Mouse (Mus musculus): Measurements from ENCODE around the gene Nt5e. TPM values are rescaled to one million over a fixed set of nuclear protein-coding genes. Genes with fewer than 3 reads are reported as not detected.

Nt5e gene
- polyA plus RNA-seq, 1 experiment from 2014 or later = 0.46 TPM

DNA sequence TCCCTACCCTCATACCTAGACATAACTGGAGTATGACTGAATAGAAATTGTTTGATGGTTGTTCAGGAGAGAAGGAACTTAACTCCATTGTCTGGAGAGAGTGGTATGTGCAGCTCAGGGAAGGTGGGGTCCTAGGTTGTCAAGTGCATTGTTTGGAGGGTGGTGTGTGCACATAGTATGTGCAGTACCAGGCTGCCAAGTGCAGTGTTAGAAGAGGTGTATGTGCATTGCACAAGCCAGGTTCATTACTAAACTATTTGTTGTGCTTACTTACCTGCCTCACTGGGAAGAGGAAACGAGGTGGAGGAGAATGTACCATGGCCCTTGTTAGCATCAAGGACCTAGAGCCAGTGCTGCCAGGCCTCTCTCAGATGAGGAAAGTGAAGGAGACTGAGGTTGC lies 23.3 kb downstream of the Nt5e start:
- H3K9ac ChIP-seq = no peak overlapping the region
- peaks cover 7% of the 10 kb centered on the region; the same call in 1 of the 2 replicates for H3K4me1 ChIP-seq
- H3K9me3 ChIP-seq (replicated peaks) = no peaks in the 10 kb centered on the region
- no peak for ATAC-seq
- no peaks in the 10 kb centered on the region for H3K36me3 ChIP-seq (ENCODE audit: poor library complexity, severe bottlenecking)
- no peak overlapping the region for H3K4me3 ChIP-seq
- H3K4me2 ChIP-seq = no peak overlapping the region
- H3K27me3 ChIP-seq = no peaks in the 10 kb centered on the region
- no peak overlapping the region for H3K27ac ChIP-seq
- 89% methylated on average over 1 of the region's 1 CpGs for WGBS

DNA sequence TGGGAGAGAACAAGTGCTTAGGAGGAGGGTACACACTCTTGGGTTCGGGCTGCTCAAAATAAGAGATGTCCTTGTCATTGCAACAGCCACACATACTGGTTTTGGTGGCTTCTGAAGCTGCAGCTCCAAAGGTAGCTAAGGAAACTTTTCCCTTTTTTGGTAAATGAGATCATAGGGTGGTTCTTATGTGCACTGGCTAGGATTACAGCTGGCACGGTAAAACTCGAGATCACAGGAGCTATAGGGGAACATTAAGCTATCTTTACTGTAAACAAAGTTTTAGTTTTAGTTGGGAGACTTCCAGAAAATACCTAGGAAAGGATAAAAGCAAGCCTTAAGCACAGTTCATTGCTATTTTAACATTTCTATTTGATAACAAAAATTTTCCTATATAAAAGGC lies 24.2 kb downstream of the Nt5e start:
- ATAC-seq = no peak
- H3K9me3 ChIP-seq (replicated peaks) = no peaks in the 10 kb centered on the region
- no peaks in the 10 kb centered on the region for H3K27me3 ChIP-seq
- WGBS = 76% methylated on average over 3 of the region's 3 CpGs
- no peaks in the 10 kb centered on the region for H3K36me3 ChIP-seq (ENCODE audit: poor library complexity, severe bottlenecking)
- no peak overlapping the region for H3K9ac ChIP-seq
- H3K4me3 ChIP-seq = no peak overlapping the region
- no peak overlapping the region for H3K27ac ChIP-seq
- H3K4me2 ChIP-seq = no peak overlapping the region
- peaks cover 7% of the 10 kb centered on the region; the same call in 1 of the 2 replicates for H3K4me1 ChIP-seq

DNA sequence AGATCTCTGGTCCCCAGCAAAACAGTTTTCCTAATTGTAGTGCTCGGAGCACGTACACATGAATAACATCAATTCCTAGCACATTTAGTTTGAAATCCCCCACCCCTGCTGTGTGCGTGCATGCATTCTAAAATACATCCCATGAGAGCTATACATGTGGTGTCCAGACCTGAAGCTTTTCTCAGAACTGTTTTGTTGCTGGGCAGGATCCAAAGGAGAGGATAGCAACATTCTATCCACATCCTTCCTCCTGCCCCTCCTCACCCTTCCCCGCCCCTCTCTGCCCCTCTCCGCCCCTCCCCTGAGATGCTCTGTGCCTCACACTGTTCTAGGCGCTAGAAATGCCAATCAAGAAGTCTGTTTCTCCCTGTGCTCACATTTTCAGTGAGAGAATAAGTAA lies 25.7 kb downstream of the Nt5e start:
- no peak overlapping the region for H3K27ac ChIP-seq
- H3K9me3 ChIP-seq (replicated peaks) = no peaks in the 10 kb centered on the region
- no peak overlapping the region for H3K4me2 ChIP-seq
- no peak overlapping the region for H3K9ac ChIP-seq
- H3K36me3 ChIP-seq (ENCODE audit: poor library complexity, severe bottlenecking) = no peaks in the 10 kb centered on the region
- 57% methylated on average over 6 of the region's 6 CpGs for WGBS
- no peaks in the 10 kb centered on the region for H3K27me3 ChIP-seq
- no peak for ATAC-seq
- H3K4me3 ChIP-seq = no peak overlapping the region
- peaks cover 7% of the 10 kb centered on the region; the same call in 1 of the 2 replicates for H3K4me1 ChIP-seq

DNA sequence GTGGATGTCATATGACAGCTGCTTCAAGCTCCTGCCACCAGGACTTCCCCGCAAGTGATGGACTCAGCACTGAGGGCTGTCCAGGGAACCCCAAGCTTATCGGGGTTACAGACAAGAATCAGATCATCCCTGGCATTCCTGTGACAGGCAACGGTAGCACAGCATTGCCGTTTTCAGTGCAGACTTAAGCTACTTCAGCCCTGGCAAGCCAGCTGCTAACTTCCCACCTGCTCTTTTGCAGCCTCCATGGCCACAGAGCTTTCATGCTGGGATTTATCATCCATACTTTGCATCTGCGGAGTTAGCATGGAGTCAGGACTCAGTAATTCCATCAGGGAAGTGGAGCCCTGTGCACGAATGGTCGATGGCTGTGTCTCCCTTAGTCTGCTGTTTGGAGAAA lies 26.5 kb downstream of the Nt5e start:
- Histone ChIP-seq H3K9ac (no peak overlapping the region), H3K27ac (no peak overlapping the region), H3K4me3 (no peak overlapping the region), H3K27me3 (no peaks in the 10 kb centered on the region), H3K4me2 (no peak overlapping the region), H3K4me1 (peaks cover 7% of the 10 kb centered on the region; the same call in 1 of the 2 replicates), H3K36me3 (ENCODE audit: poor library complexity, severe bottlenecking) (no peaks in the 10 kb centered on the region), H3K9me3 (replicated peaks) (no peaks in the 10 kb centered on the region)
- 93% methylated on average over 7 of the region's 7 CpGs for WGBS
- ATAC-seq = no peak

DNA sequence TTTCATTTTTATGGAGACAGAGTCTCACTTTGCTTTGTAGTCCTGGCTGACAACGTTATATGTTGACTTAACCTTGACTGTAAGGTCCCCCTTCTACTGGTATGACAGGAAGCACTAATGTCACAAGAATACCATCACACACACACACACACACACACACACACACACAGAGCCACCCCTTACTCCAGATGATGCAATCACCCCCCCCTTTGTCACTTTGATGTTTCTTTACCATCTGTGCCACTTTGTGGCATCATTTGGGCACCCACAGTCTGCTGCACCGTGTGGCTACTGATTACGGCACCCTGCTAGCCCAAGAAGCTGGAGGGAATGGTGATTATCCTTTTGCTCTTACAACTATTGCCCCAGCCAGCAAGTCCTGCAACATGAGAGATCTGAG lies 30.2 kb downstream of the Nt5e start:
- no peak overlapping the region for H3K27ac ChIP-seq
- no peak overlapping the region for H3K4me2 ChIP-seq
- H3K9ac ChIP-seq = no peak overlapping the region
- H3K9me3 ChIP-seq (replicated peaks) = no peaks in the 10 kb centered on the region
- ATAC-seq = no peak; the same call in 1 of the 2 replicates
- WGBS = 81% methylated on average over 3 of the region's 3 CpGs
- no peaks in the 10 kb centered on the region for H3K36me3 ChIP-seq (ENCODE audit: poor library complexity, severe bottlenecking)
- H3K4me3 ChIP-seq = no peak overlapping the region
- no peaks in the 10 kb centered on the region for H3K27me3 ChIP-seq
- peaks cover 10% of the 10 kb centered on the region for H3K4me1 ChIP-seq

DNA sequence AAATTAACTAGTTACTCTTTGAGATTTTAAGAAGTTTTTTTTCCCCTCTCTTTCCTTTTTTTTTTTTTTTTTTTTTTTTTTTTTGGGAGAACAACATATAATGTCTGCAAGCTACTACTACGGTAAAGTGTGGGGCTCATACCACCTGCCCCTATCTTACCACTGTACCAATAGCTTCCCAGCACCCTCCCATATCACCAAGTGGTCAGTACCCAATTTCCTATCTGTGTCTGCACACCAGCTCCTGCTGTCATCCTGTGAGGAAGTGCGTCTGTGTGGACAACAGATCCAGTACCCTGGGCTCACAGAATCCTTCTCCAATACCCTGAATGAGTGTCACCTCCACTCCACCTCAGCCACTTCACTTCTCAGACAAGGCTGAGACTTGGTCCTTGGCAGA lies 32.1 kb downstream of the Nt5e start:
- no peak overlapping the region for H3K4me2 ChIP-seq
- peaks cover 13% of the 10 kb centered on the region for H3K4me1 ChIP-seq
- no peak overlapping the region for H3K4me3 ChIP-seq
- H3K27ac ChIP-seq = no peak overlapping the region
- H3K9me3 ChIP-seq (replicated peaks) = no peaks in the 10 kb centered on the region
- H3K9ac ChIP-seq = no peak overlapping the region
- no peaks in the 10 kb centered on the region for H3K27me3 ChIP-seq
- WGBS = 82% methylated on average over 2 of the region's 2 CpGs
- ATAC-seq = no peak
- H3K36me3 ChIP-seq (ENCODE audit: poor library complexity, severe bottlenecking) = no peaks in the 10 kb centered on the region

DNA sequence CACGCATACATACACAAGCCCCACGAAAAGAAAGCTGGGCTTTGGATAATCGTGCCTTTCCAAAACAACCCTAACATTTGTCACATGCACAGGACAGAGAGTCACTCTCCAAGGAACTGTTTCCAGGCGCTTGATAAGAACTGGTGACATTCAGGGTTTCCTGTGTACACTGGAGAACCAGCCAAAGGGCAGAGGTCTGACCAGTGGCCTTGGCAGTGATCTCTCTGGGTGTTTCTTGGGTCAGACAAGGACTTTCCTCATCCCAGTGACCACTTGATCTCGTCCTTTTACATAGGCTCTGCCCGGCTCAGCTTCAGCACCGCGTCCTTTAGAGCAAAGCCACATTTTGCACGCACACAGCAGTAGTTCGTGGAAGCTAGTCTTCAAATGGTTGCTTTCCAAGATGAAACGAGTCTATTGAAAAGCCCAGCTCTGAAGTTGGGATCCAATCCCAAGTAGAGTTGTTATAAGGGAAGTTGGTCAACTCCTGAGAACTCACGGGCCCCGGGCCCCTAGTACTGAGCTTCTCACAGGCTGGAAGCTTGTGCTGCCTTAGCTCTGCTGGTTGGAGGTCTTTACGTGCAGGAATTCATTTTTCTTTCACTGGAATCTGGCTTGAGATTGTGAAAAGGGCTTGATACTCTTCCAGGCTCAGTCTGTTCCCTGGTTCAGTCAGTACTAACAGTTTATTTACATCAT lies 34.4 kb downstream of the Nt5e start:
- no peaks in the 10 kb centered on the region for H3K27me3 ChIP-seq
- H3K4me2 ChIP-seq = no peak overlapping the region
- H3K27ac ChIP-seq = no peak overlapping the region
- H3K9ac ChIP-seq = no peak overlapping the region
- H3K36me3 ChIP-seq (ENCODE audit: poor library complexity, severe bottlenecking) = no peaks in the 10 kb centered on the region
- H3K9me3 ChIP-seq (replicated peaks) = no peaks in the 10 kb centered on the region
- no peak for ATAC-seq
- peaks cover 13% of the 10 kb centered on the region for H3K4me1 ChIP-seq
- WGBS = 81% methylated on average over 14 of the region's 14 CpGs
- no peak overlapping the region for H3K4me3 ChIP-seq

DNA sequence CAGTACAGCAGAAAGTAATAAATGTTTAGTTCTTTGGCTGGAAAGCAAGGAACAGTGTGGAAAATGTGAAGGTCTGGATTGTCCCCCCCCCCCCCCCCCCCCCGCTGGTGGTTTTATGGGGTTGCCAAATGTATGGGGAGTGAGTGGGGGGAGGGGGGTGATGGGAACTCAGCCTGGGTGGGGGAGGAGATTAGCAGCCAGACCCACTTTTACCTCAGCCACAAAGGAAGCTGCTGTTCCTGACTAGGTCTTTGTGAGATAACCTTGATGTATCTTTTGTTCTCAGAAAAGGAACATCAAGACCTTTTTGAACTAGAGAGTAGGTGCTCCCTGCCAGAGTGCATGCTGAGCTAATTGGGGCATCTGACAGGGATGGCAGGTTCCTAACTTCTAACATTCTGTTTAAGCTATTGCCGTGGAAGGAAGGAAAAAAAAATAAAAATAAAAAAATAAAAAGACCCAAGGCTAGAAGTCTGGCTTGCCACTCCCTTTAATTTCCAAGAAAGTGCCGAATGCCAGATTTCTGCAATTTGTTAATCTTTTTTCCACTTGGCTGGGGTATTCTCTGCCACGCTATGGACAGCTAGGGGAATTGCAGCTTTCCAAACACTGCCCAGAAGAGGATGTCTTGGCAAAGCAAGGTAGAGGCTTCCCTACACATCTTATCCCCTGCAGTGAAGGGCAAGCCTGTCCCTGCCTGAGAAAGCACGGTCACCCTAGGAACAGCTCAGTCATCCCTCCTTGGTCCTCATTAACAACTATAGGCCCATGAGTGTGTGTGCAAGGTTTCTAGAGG lies 35.3 kb downstream of the Nt5e start:
- Histone ChIP-seq H3K27me3 (no peaks in the 10 kb centered on the region), H3K36me3 (ENCODE audit: poor library complexity, severe bottlenecking) (no peaks in the 10 kb centered on the region), H3K27ac (no peak overlapping the region), H3K4me3 (no peak overlapping the region), H3K9me3 (replicated peaks) (no peaks in the 10 kb centered on the region), H3K4me2 (no peak overlapping the region), H3K9ac (no peak overlapping the region), H3K4me1 (peaks cover 13% of the 10 kb centered on the region)
- 18% methylated on average over 5 of the region's 5 CpGs for WGBS
- peak; percentile 60 for ATAC-seq

DNA sequence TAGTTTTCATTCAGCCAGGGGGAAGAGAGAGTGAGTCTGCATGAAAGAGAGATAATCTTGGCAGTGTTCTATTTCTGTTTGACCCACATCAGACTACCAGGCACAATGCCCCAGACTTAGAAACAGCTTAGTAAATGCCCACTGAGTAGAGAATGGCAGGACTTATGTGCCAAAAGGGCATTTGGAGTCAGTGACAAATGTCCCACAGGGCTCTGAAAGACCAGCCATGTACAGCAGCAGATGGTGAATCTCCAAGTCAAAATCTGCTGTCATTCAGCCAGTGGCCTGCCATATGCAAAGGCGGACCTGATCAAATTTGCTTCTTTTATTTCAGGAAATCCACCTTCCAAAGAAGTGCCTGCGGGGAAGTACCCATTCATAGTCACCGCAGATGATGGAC lies 36.1 kb downstream of the Nt5e start:
- Histone ChIP-seq H3K9ac (no peak overlapping the region), H3K36me3 (ENCODE audit: poor library complexity, severe bottlenecking) (no peaks in the 10 kb centered on the region), H3K27ac (no peak overlapping the region), H3K4me1 (peaks cover 13% of the 10 kb centered on the region), H3K27me3 (no peaks in the 10 kb centered on the region), H3K4me3 (no peak overlapping the region), H3K9me3 (replicated peaks) (no peaks in the 10 kb centered on the region), H3K4me2 (no peak overlapping the region)
- 98% methylated on average over 3 of the region's 3 CpGs for WGBS
- no peak for ATAC-seq

DNA sequence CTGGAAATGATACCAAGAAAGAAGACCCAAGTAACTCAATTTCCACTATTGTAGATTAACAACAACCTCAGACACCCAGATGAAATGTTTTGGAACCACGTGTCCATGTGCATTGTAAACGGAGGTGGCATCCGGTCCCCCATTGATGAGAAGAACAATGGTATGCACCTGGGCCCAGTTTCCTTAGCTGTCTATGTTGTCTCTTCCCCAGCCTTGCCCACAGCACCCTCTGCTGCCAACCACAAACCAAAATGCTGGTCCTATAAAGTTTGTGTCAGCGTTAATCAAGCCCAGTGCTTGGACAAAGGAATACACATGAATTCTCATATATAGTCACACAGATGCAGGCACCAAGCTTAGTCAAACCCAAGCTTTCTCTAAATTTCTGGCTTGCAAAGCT lies 39.3 kb downstream of the Nt5e start:
- Histone ChIP-seq H3K4me2 (no peak overlapping the region), H3K9me3 (replicated peaks) (no peaks in the 10 kb centered on the region), H3K4me1 (peaks cover 13% of the 10 kb centered on the region), H3K36me3 (ENCODE audit: poor library complexity, severe bottlenecking) (no peaks in the 10 kb centered on the region), H3K27me3 (no peaks in the 10 kb centered on the region), H3K27ac (no peak overlapping the region), H3K9ac (no peak overlapping the region), H3K4me3 (no peak overlapping the region)
- 86% methylated on average over 4 of the region's 4 CpGs for WGBS
- no peak for ATAC-seq

DNA sequence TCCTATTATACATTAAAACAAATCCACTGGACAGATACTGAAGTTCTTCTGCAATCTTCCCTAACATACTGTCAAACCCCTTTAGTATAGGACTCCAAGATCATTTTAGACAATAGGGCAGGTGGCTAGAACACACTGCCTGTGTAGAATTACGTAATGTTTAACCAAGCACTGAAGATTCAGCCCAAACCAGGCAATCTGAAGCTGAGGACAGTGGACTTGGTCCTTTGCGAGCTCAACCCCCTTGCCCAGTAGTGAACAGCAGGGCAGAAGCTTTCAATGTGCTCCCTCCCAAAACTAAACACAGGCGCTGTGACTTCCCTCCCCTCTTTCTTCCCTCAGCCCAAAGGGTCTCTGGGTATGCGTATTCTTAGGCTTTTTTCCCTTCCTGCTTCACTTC lies 39.8 kb downstream of the Nt5e start:
- no peak for ATAC-seq
- Histone ChIP-seq H3K4me1 (peaks cover 13% of the 10 kb centered on the region), H3K4me2 (no peak overlapping the region), H3K9me3 (replicated peaks) (no peaks in the 10 kb centered on the region), H3K27ac (no peak overlapping the region), H3K4me3 (no peak overlapping the region), H3K9ac (no peak overlapping the region), H3K36me3 (ENCODE audit: poor library complexity, severe bottlenecking) (no peaks in the 10 kb centered on the region), H3K27me3 (no peaks in the 10 kb centered on the region)
- WGBS = 92% methylated on average over 4 of the region's 4 CpGs

DNA sequence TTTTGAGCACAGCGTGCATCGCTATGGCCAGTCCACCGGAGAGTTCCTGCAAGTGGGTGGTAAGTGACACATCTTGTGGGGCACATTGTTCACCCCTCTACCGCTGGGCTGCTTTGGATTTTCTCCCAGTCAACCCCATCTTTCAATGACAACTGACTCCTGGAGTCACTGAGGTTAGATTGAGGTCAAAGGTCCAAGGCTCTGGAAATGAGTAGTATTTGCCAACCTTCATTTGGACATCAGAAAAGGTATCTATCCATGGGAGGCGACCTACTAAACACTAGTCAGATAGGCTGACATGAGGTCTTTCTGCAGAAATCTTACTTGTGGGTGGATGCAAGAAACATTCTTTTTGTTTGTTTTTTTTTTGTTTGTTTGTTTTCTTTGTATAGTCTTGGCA lies 40.3 kb downstream of the Nt5e start:
- Histone ChIP-seq H3K4me2 (no peak overlapping the region), H3K27me3 (no peaks in the 10 kb centered on the region), H3K9me3 (replicated peaks) (no peaks in the 10 kb centered on the region), H3K4me1 (peaks cover 8% of the 10 kb centered on the region), H3K27ac (no peak overlapping the region), H3K36me3 (ENCODE audit: poor library complexity, severe bottlenecking) (no peaks in the 10 kb centered on the region), H3K4me3 (no peak overlapping the region), H3K9ac (no peak overlapping the region)
- no peak for ATAC-seq
- 89% methylated on average over 5 of the region's 5 CpGs for WGBS

Data from forebrain, embryonic 13.5 days (tissue).